Mouse (Mus musculus): ENCODE data around the gene Stx8. TPM values are rescaled to one million over a fixed set of nuclear protein-coding genes. Genes with fewer than 3 reads are reported as not detected.

Gene Stx8
- polyA plus RNA-seq, 1 experiment: 32.5 TPM

DNA sequence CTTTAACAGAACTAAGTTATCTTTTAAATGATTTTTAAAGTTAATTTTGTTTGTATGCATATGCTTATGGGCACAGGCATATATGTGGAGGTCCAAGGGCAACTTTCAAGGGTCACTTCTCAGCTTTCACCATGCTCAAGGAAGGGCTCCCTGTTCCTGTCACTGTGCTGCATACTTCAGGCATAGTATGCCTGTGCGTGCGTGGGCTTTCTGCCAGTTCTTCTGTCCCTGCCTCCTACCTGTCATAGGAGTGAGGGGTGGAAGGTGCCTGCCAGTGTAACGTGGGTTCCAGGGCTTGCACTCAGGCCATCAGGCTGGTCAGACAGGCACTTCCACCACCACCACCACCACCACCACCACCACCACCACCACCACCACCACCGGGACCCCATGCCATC is 206.7 kb downstream of the Stx8 start:
- H3ac ChIP-seq (ENCODE audit: control insufficient read depth, insufficient read length): no peak overlapping the region
- no peak overlapping the region for H3K4me2 ChIP-seq (ENCODE audit: low read depth)
- H3K36me3 ChIP-seq (ENCODE audit: control insufficient read depth, insufficient read depth): peaks cover 5% of the 10 kb centered on the region
- H3K79me2 ChIP-seq (ENCODE audit: control insufficient read depth, insufficient read depth): no peaks in the 10 kb centered on the region
- TF ChIP-seq SRF (IDR thresholded peaks at IDR 0.05; ENCODE audit: control insufficient read depth, insufficient read length, low read depth) (no peak), MYOG (IDR thresholded peaks at IDR 0.05; ENCODE audit: control insufficient read depth in 1 of 3, insufficient read depth in 1 of 3, insufficient read length in 2 of 3, low read depth in 2 of 3) (no peak), USF1 (IDR thresholded peaks at IDR 0.05; ENCODE audit: low read depth) (no peak)
- no peaks in the 10 kb centered on the region for H3K27me3 ChIP-seq (ENCODE audit: control insufficient read depth, insufficient read depth, insufficient read length)
- no peak overlapping the region for H3K4me3 ChIP-seq

DNA sequence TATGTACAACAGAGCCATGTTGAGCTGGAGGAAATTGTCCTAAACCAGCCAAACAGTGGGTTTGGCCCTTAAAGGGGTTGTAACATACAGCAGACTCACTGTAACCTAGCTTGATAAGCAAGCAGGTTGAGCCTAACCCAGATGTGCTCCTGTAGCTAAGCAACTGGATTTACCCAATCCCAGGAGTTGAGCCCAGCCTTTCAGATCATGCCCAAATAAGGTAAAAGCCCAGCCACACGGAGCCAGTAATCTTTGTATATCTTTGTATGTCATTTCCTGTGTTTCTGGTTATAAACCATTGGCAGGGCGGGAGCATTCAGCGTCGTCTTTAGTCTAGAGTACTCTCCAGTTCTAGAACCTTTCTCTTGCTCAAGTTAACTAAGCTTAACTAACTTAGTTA is 210.6 kb downstream of the Stx8 start:
- Histone ChIP-seq H3K79me2 (ENCODE audit: control insufficient read depth, insufficient read depth) (no peaks in the 10 kb centered on the region), H3K27me3 (ENCODE audit: control insufficient read depth, insufficient read depth, insufficient read length) (no peaks in the 10 kb centered on the region), H3K4me2 (ENCODE audit: low read depth) (no peak overlapping the region), H3K36me3 (ENCODE audit: control insufficient read depth, insufficient read depth) (no peaks in the 10 kb centered on the region), H3K4me3 (no peak overlapping the region), H3ac (ENCODE audit: control insufficient read depth, insufficient read length) (no peak overlapping the region)
- peak; percentile 89 for TF ChIP-seq SRF (IDR thresholded peaks at IDR 0.05; ENCODE audit: control insufficient read depth, insufficient read length, low read depth)
- TF ChIP-seq MAX (IDR thresholded peaks at IDR 0.05; ENCODE audit: low read depth): no peak

DNA sequence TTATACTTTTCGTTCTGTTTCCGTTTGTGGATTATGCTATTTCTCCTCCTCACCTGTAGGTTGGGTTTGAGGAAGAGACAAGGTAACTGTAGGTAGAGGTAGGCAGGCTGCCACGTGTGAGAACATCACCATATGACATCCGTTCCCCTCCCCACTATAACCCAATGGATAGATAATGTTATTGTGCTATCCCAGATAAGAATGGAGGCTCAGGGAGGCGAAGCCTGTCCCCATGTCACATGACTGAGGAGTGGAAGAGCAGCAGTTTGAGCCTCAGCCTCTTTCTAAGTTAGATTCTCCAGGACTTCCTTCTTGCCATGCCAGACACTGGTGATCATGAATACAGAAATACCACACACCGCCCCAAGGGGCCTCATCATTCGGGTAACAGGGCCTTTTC is 211.4 kb downstream of the Stx8 start:
- no peak for TF ChIP-seq CEBPB (IDR thresholded peaks at IDR 0.05; ENCODE audit: insufficient read depth, poor library complexity, severe bottlenecking)
- no peak for TF ChIP-seq MYOD1 (IDR thresholded peaks at IDR 0.05; ENCODE audit: control insufficient read depth in 1 of 3, insufficient read length in 2 of 3, low read depth in 2 of 3)
- TF ChIP-seq SRF (IDR thresholded peaks at IDR 0.05; ENCODE audit: control insufficient read depth, insufficient read length, low read depth): no peak
- no peak for TF ChIP-seq MAX (IDR thresholded peaks at IDR 0.05; ENCODE audit: low read depth)
- TF ChIP-seq POLR2AphosphoS2 (IDR thresholded peaks at IDR 0.05; ENCODE audit: insufficient read length, low read depth): no peak
- TF ChIP-seq REST (IDR thresholded peaks at IDR 0.05; ENCODE audit: insufficient read depth, insufficient read length): no peak
- TF ChIP-seq E2F4 (IDR thresholded peaks at IDR 0.05; ENCODE audit: insufficient read depth): no peak
- TF ChIP-seq TCF3 (IDR thresholded peaks at IDR 0.05; ENCODE audit: insufficient read length, low read depth): no peak
- TF ChIP-seq MYOG (IDR thresholded peaks at IDR 0.05; ENCODE audit: control insufficient read depth in 1 of 3, insufficient read depth in 1 of 3, insufficient read length in 2 of 3, low read depth in 2 of 3): no peak
- no peak for TF ChIP-seq TCF12 (IDR thresholded peaks at IDR 0.05; ENCODE audit: insufficient read depth, poor library complexity, severe bottlenecking)
- TF ChIP-seq USF1 (IDR thresholded peaks at IDR 0.05; ENCODE audit: low read depth): no peak
- TF ChIP-seq POLR2A (IDR thresholded peaks at IDR 0.05; ENCODE audit: insufficient read length, low read depth): no peak
- no peak overlapping the region for H3ac ChIP-seq (ENCODE audit: control insufficient read depth, insufficient read length)
- no peaks in the 10 kb centered on the region for H3K79me2 ChIP-seq (ENCODE audit: control insufficient read depth, insufficient read depth)
- H3K4me3 ChIP-seq: no peak overlapping the region
- H3K36me3 ChIP-seq (ENCODE audit: control insufficient read depth, insufficient read depth): no peaks in the 10 kb centered on the region
- H3K4me2 ChIP-seq (ENCODE audit: low read depth): no peak overlapping the region
- H3K27me3 ChIP-seq (ENCODE audit: control insufficient read depth, insufficient read depth, insufficient read length): no peaks in the 10 kb centered on the region

DNA sequence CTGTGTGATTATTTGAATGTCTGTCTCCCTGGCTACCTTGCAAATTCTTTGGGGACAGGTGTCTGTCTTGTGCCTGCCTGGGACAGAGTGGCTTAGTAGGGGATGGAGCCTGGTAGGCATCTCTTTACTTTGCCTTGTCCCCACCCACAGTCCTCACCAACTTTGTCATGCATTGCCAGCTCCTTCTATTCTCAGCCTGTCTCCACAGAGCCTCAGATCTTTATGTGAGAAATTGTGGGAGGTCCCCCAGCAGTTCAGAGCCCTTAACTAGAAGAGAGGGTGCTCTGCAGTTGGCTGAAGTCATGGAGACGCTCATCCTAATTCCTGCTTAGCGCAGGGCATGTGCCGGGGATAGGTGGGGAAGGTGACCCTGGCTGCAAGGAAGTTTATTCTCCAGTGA is 219.7 kb downstream of the Stx8 start:
- Histone ChIP-seq H3K4me3 (no peak overlapping the region), H3K79me2 (ENCODE audit: control insufficient read depth, insufficient read depth) (no peaks in the 10 kb centered on the region), H3ac (ENCODE audit: control insufficient read depth, insufficient read length) (no peak overlapping the region), H3K36me3 (ENCODE audit: control insufficient read depth, insufficient read depth) (no peaks in the 10 kb centered on the region), H3K27me3 (ENCODE audit: control insufficient read depth, insufficient read depth, insufficient read length) (no peaks in the 10 kb centered on the region), H3K4me2 (ENCODE audit: low read depth) (no peak overlapping the region)
- TF ChIP-seq TCF12 (IDR thresholded peaks at IDR 0.05; ENCODE audit: insufficient read depth, poor library complexity, severe bottlenecking) (no peak), MYOD1 (IDR thresholded peaks at IDR 0.05; ENCODE audit: control insufficient read depth in 1 of 3, insufficient read length in 2 of 3, low read depth in 2 of 3) (no peak), E2F4 (IDR thresholded peaks at IDR 0.05; ENCODE audit: insufficient read depth) (no peak), TCF3 (IDR thresholded peaks at IDR 0.05; ENCODE audit: insufficient read length, low read depth) (no peak), REST (IDR thresholded peaks at IDR 0.05; ENCODE audit: insufficient read depth, insufficient read length) (no peak), MAX (IDR thresholded peaks at IDR 0.05; ENCODE audit: low read depth) (no peak), USF1 (IDR thresholded peaks at IDR 0.05; ENCODE audit: low read depth) (no peak), POLR2AphosphoS2 (IDR thresholded peaks at IDR 0.05; ENCODE audit: insufficient read length, low read depth) (no peak)

GRCm38 (mm10) chr11:68187242-68187641 is 221.2 kb downstream of the Stx8 start:
- TF ChIP-seq CEBPB (IDR thresholded peaks at IDR 0.05; ENCODE audit: insufficient read depth, poor library complexity, severe bottlenecking) (no peak), TCF3 (IDR thresholded peaks at IDR 0.05; ENCODE audit: insufficient read length, low read depth) (no peak), SRF (IDR thresholded peaks at IDR 0.05; ENCODE audit: control insufficient read depth, insufficient read length, low read depth) (no peak), TCF12 (IDR thresholded peaks at IDR 0.05; ENCODE audit: insufficient read depth, poor library complexity, severe bottlenecking) (no peak), E2F4 (IDR thresholded peaks at IDR 0.05; ENCODE audit: insufficient read depth) (no peak), USF1 (IDR thresholded peaks at IDR 0.05; ENCODE audit: low read depth) (no peak), POLR2AphosphoS2 (IDR thresholded peaks at IDR 0.05; ENCODE audit: insufficient read length, low read depth) (no peak), MYOG (IDR thresholded peaks at IDR 0.05; ENCODE audit: control insufficient read depth in 1 of 3, insufficient read depth in 1 of 3, insufficient read length in 2 of 3, low read depth in 2 of 3) (no peak)
- Histone ChIP-seq H3K4me2 (ENCODE audit: low read depth) (no peak overlapping the region), H3ac (ENCODE audit: control insufficient read depth, insufficient read length) (no peak overlapping the region), H3K27me3 (ENCODE audit: control insufficient read depth, insufficient read depth, insufficient read length) (no peaks in the 10 kb centered on the region), H3K36me3 (ENCODE audit: control insufficient read depth, insufficient read depth) (no peaks in the 10 kb centered on the region), H3K4me3 (no peak overlapping the region), H3K79me2 (ENCODE audit: control insufficient read depth, insufficient read depth) (no peaks in the 10 kb centered on the region)

Data from myocyte (in vitro differentiated cells).